Mouse (Mus musculus): ENCODE results near the gene Reg3a.
"Not testable (repeated sequence)": the region's sequence is repeated elsewhere in the genome, so short reads cannot be mapped to it uniquely, and the experiment has no call there.

Gene Reg3a

DNA sequence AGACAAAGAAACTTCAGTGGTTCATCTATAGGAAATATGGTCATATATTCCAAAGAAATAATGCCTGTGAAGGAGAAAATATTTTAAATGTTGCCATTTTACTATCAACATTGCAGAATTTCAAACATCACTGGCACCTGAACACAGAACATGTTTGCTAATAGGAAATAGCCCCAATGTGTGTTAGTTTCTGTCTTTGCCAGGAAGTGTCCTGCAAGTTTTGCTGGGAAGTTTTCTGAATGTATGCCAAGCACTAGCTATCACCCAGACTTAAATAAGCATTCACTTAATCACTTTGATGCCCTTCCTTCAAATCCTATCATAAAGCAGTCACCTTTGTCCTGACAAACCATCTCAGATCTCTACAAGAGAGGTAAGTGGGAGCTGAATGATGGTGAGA lies at the start of gene Reg3a:
Gene Reg3a (plus strand): TSS at position 301 of the 400 bp plus-strand sequence.
- DNase-seq (ENCODE audit: low read depth, low spot score): no peak

DNA sequence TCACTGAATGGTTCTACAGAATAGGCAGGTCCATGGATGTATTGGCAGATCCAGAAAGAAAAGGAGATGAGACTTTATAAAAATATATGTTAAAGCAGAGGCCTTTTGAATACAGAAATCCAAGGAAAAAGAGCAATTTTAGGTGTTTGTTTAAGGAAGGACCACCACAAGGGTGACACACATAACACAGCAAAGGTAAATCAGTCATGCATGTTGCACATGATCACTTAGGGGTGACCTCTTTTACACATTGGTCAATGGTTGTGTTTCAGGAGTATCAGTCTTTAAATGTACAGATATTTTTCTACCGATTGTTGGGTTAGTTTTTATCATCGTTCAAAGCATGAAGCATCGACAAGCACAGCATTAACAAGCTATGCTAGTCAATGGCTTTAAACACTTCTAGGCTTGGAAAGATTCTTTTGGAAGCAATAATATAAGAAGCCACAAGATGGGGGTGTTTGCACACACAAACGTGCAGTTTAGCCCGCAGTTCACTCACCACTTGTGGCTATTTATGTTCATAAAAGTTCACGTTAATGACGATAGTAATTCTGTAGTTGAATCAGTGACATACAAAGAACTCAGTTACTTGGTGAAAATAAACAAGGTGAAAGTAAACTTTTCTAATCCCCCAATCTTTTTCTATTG lies 48.5 kb upstream of the Reg3a start:
- DNase-seq (ENCODE audit: low read depth, low spot score): no peak

DNA sequence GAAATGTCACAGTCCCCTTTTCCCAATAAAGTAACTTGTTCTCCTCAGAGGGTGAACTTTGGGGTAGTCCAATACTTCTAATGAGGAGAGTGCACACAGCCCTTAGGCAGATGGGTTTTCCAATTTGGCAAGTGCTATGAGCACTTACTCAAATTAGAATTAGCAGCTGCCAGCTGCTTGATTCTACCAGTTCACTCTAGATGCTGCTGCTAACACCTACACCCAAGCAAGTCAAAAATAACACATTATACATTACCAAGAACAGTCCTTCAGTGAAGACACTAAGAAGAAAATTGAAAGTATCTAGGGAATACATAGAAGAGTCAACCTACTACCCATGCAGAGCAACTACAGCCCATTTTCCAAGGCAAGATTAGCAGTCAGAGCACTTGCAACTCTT lies 40.2 kb upstream of the Reg3a start:
- no peak for DNase-seq (ENCODE audit: low read depth, low spot score)

DNA sequence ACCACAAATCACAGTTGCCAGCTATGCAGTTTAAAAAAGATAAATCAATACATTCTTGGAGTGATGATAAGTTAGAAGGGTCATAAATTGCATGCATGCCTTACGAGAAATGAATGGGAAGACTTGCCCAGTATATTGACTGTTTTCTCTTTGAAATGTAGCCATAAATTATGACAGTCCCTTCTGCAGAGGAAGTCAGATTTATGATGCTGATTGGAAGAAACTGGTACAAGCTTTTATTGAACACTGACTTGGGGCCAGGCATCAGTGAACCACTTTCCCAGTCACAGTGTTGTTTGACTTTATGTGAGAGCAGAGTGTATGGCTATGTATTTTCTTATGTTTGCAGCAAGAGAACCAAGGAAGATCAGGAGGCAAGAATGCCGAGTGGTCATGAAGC lies 38.8 kb upstream of the Reg3a start:
- no peak for DNase-seq (ENCODE audit: low read depth, low spot score)

DNA sequence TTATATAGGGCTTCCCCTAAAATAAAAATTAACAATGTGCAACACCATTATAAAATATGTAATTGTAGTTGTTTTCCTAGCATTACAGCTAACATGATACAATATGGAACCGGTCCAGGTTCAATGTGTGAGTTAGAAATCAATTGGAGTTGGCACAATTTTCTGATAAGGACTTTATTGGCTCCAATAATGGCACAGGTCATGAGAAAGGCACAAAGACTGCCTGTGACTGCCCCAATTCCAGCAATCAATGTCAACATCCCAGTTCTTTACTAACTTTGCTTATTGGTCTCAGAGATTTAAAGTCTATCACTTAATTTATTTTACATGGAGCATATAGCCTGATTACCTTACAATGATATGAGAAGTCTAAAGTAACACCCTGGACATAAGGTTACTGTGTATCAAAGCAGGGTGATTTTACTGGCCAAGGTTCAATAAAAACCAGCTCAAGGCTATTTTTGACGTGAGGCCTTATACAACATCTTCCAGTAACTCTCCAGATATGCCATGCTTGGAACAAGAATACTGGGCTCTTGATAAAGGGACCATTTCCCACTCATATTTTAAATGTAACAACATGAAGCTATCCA lies 18.4 kb upstream of the Reg3a start:
- DNase-seq (ENCODE audit: low read depth, low spot score): no peak

DNA sequence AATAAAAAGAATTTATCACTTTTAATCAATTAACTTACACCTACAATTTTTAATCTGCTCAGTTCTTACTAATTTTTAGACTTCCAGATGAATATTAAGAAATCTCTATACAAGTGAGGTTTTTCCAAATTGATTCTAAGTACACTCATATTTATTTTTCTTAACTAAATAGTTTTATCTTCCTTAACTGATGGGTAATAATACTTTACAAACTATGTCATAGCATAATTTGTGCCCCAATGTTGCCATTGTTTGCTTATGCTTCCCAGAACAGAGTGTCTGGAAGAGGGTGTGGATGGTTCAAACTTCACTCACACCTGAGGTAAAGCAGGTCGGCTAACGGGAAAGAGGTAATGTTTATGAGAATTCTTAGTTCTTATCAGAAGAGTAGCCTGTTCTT lies 10.2 kb upstream of the Reg3a start, which contains the start of gene Reg3b:
Gene Reg3b (plus strand): TSS at position 301 of the 400 bp plus-strand sequence.
- DNase-seq (ENCODE audit: low read depth, low spot score): no peak

DNA sequence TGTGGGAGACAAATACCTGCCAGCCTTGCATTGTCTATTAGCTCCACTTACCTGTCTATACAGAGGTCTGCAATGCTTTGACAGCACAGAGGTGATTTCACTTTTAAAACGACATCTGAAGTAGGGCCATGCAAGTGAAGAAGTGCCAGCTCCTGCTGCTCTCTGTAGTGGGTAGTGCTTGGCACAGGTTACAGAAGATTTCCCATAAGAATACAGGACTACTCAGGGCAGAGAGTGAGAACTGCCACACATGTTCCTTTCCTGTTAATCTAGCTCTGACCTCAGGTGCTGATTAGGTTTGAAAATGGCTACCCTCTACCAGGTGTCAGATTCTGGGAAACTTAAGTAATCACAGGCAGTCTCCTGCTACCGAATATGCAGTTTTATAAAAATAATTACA lies 1.7 kb upstream of the Reg3a start, which contains the start of gene Reg3d:
Gene Reg3d (minus strand): TSS at position 101 of the 400 bp plus-strand sequence.
- no peak for DNase-seq (ENCODE audit: low read depth, low spot score)

DNA sequence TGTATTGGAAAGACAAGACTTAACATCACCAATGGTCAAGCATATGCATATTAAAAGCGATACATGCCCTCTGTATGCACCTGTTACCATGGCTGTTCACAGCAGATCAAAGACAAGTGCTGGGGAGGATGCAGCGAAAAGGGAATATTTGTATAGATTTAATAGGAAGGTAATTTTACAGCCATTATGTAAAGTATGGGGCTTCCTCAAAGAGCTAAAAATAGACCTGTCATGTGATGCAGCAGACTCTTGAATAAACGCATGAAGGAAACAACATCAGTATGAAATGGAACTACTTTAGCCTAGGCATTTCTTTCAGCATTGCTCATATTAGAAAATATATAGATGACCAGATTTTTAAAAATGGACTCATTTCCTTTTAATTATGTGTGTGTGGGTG lies 5.1 kb downstream of the Reg3a start:
- DNase-seq (ENCODE audit: low read depth, low spot score): no peak

DNA sequence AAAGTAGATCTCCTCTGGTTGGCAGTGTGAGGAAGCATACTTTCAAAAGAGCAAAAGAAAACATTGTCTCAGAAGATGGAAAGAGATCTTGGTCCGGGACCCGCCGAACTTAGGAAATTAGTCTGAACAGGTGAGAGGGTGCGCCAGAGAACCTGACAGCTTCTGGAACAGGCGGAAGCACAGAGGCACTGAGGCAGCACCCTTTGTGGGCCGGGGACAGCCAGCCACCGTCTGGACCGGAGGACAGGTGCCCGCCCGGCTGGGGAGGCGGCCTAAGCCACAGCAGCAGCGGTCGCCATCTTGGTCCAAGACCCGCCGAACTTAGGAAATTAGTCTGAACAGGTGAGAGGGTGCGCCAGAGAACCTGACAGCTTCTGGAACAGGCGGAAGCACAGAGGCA lies 14.8 kb downstream of the Reg3a start, which contains the start of gene Reg2:
Gene Reg2 (plus strand): TSS at position 301 of the 400 bp plus-strand sequence.
- DNase-seq (ENCODE audit: low read depth, low spot score): not testable (repeated sequence)

DNA sequence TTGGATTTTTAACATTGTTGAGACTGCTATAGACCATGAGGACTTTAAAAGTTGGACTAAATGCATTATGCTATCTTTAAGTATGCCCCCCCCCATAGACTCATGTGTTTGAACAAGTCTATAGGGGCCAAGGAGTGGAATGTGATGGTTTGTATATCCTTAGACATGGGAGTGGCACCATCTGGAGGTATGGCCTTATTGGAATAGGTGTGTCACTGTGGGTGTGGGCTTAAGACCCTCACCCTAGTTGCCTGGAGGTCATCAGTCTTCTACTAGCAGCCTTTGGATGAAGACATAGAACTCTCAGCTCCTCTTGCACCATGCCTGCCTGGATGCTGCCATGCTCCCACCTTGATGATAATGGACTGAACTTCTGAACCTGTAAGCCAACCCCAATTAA lies 41.9 kb downstream of the Reg3a start, which contains the start of gene Reg1:
Gene Reg1 (plus strand): TSS at position 301 of the 400 bp plus-strand sequence.
- DNase-seq (ENCODE audit: low read depth, low spot score): not testable (repeated sequence)

DNA sequence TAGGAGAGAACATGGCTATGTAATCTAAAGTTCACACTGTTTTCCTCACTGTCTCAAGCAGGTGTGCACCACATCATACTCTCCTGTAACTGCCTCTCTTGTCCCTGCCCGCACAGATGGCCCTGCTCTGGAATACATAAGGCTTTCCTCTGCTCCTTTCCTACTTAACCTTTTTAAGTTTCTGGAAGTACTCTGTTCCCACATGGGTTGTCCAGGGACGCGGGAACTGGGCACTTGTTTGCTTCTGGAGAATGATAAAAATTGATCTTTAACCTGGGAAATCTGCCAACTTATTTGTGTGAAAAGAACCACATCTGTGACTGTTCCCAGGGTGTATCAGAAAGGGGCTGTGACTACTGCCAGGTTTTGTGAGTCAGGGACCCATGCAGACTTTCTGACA lies 45.0 kb downstream of the Reg3a start:
- DNase-seq (ENCODE audit: low read depth, low spot score): no peak
